Mouse (Mus musculus): ENCODE data around the gene Tle2.

- TF ChIP-seq CTCF (IDR thresholded peaks at IDR 0.05; ENCODE audit: extremely low read depth, insufficient read depth, low read length) (no peak), POLR2A (IDR thresholded peaks at IDR 0.05; ENCODE audit: extremely low read depth, insufficient read depth, low read length) (peak; percentile 73)
Measured at GRCm38 (mm10) chr10:81559627-81560539, 14.5 kb upstream of the Tle2 start.

All from cortical plate, adult 2 months (tissue).